Mouse (Mus musculus): Measurements from ENCODE around the gene Hivep3.

The Hivep3 gene

GRCm38 (mm10) chr4:119979238-119979829 lies 245.8 kb downstream of the Hivep3 start:
- DNase-seq = no peak

GRCm38 (mm10) chr4:119979918-119980317 lies 246.3 kb downstream of the Hivep3 start:
- DNase-seq = no peak

- no peak for DNase-seq
These were observed 247.6 kb downstream of the Hivep3 start for GRCm38 (mm10) chr4:119981047-119981720.

DNA sequence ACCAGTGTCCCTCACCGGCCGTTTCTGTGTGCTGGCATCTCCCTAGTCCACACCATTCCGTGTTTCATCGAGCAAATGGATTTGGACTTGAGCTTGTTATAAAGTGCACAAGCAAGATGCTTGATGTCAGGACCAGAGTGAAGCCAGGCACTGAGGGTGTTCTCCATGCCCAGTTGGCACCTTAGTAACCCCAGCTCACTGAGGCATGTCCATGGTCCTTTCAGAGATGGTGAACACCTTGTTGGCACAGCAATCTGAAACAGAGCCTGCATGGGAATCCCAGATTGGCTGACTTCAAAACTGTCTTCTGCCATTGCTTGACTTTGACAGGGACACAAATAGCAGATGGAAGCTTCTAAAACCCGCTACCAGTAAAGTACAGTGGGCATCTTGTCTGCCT lies 252.5 kb downstream of the Hivep3 start:
- peak in 1 of 2 experiments; percentile 47 for DNase-seq

- peak; percentile 87 to 89 for DNase-seq
These were observed 253.2 kb downstream of the Hivep3 start for GRCm38 (mm10) chr4:119986580-119987291.

GRCm38 (mm10) chr4:119987376-119988087 lies 253.9 kb downstream of the Hivep3 start:
- DNase-seq = no peak

DNA sequence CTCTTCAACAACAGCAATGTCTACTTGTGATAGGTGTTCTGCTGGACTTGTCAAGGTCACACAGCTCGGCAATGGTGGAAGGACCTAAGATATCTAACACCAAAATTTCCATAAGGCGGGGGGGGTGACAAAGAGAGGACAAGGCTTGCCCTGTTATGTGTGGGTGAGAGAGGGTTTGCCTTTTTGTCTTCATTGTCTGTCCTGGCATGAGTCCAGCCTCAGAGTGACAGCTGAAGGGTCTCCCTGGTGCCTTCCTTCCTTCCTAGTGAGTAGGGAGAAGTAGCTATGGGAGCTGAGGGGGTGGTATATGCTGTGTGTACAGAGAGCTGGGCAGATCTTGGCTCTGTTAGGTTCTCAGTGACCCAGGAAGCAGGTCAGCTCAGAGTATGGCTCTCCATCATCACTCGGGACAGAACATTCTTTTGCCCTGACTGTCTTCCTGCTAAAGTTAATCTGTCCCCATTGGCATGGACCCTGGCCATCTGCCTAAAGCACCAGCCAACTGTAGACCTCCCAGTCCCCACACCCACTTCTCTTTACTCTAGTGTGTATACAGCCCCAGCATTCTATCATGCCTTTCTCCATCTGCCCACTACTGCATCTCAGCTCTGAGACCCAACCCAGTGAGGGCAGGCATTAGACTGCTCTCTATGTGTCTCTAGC lies 255.6 kb downstream of the Hivep3 start:
- DNase-seq = no peak

GRCm38 (mm10) chr4:119990346-119990745 lies 256.8 kb downstream of the Hivep3 start:
- no peak for DNase-seq

DNA sequence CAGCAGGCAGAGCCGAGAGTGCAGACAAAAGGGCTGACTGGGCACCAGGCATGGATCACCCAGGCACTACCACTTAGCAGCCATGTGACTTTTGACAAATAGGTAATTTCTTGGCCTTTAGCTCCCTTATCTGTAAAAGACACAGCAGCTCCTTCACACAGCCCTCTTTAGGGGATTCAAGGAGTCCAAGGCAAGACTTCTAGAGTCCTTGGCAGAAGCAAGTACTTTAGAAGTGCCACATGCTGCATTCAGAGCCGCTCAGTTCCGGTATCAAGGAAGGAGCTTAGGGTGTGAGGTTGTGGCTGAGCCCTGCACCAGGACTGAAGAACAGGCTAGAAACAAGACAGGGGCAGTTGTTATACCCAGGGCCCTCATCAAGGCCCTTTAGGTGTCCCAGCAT lies 257.3 kb downstream of the Hivep3 start:
- no peak for DNase-seq

DNA sequence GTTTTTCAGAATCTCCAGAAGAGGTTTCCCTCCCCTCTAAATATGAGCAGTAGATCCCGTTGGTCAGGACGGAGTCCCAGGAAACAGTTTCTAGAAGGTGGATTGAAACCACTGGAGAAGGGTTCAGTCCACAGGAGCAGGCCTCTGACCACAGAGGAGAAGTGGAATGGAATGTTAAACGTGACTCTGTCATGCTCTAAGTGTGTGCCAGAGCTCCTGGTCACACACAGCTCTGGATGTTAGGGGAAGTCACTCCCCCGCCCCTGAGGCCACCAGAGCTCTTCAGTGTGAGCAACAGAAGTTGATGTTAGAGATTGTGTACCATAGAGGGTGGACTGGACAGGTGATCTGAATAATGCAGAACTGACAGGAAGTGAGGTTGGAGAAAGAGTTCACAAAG lies 258.2 kb downstream of the Hivep3 start:
- DNase-seq = no peak

GRCm38 (mm10) chr4:119996377-119996776 lies 262.8 kb downstream of the Hivep3 start:
- DNase-seq = no peak

- no peak for DNase-seq
These were observed 263.8 kb downstream of the Hivep3 start for GRCm38 (mm10) chr4:119997351-119997750.

DNA sequence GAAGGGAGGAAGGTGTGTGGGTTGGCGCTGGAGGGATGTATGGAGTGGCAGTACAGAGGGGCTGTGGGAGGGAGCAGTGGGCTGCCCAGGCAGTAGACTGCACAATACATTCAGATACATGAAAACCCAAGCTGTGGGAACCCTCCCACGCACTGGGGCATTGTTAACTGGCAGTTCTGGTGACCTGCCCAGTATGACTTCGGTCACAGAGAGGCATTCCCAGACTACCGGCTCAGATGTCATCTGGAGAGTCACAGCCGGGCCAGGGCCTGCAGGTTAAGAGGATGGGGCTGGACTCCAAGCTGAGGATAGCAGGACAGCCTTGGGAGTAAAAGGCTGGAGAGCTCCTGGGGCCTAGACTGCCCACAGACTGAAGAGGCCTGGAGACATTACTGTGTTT lies 265.3 kb downstream of the Hivep3 start:
- peak; percentile 58 to 63 for DNase-seq

DNA sequence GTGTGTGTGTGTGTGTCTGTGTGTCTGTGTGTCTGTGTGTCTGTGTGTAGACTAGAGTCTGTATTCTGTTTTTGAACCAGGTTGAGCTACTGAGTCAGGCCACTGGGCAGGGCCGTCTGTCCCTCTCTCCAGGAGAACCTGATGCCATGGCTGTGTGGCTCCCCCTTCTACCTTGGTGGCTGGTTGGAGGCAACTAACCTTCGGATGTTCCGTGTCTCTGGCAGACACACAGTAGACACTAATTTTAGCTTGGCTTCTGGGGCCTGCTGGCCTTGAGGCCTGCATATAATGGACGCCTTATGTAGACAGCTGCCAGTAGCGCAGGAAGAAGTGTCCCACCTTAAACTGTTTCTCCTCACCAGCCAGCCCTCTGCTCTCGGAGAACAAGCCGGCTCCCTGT lies 267.3 kb downstream of the Hivep3 start:
- DNase-seq = no peak

- DNase-seq = no peak
These were observed 269.4 kb downstream of the Hivep3 start for GRCm38 (mm10) chr4:120003006-120003405.

DNA sequence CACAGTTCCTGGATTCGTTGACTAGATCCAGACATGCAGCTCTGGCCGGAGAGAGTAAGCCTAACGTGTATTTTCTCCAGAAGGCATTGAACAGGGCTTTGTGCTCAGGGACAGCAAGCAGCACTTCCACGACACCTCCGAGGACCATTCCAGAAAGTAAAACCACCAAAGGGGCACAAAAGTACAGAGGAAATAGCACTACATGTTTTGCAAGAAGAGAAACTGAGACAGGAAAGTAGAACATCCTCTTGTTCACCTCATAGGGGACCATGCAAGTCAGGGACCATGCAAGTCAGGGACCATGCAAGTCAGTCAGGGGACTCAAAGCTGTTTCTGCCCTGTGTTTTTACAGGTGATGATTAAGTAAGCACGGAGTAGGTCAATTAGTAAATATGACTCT lies 272.5 kb downstream of the Hivep3 start:
- no peak for DNase-seq

DNA sequence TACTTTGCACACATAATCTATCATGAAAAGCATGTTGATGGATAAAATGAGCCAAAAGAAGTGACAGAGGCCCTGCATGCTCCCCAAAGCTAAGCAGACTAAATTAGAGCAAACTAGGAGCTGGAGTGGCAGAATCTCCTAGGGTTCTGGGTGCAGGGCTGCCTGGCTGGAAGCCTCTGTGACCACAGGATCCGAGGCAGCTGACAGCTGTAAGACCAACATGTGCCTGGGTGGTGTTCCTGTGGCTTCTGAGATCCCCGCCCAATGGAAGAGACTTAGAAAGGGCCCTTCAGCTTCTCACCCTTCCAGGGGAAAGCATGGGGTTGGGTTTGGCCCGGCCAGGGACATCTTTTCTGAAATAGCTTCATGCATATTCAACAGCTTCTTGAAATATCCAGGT lies 274.3 kb downstream of the Hivep3 start:
- DNase-seq = no peak

DNA sequence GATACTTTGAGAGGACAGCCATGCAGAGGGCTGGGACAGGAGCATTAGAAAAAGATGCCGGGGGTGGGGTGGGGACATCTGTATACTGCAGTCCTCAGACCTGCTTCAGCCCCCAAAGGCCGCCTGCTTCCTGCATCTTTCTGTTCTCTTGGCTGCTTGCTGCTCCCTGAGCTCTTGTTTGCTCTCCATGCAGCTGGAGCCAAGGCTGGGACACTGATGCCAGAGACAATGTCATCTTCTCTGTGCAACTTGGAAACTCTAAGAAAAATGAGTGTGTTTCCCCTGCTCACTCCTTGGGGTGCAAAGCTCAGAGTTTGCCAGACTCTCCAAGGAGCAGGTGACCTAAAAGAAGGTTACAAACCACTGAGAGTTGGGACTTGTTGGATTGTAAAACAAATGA lies 275.6 kb downstream of the Hivep3 start:
- DNase-seq = no peak

DNA sequence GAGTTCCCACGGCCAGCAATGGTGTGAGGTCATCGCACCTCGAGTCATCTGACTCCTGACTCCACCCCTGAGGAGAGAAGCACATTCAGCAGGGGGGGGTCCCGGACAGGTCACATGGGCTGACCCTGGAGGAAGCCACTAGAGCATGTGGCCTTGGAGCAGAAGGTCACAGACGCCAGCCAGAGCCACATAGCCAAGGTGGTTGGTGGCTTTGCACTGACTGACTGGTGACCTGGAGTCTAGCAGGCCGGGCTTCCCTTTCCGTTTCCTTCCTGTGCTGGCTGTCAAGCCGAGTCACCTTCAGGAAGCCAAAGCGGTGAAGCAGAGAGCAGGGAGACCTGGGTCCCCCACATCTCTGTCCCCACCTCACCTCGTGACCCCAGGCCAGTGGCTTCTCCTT lies 278.2 kb downstream of the Hivep3 start:
- DNase-seq = no peak

- DNase-seq = no peak
These were observed 279.3 kb downstream of the Hivep3 start for GRCm38 (mm10) chr4:120012891-120013290.

DNA sequence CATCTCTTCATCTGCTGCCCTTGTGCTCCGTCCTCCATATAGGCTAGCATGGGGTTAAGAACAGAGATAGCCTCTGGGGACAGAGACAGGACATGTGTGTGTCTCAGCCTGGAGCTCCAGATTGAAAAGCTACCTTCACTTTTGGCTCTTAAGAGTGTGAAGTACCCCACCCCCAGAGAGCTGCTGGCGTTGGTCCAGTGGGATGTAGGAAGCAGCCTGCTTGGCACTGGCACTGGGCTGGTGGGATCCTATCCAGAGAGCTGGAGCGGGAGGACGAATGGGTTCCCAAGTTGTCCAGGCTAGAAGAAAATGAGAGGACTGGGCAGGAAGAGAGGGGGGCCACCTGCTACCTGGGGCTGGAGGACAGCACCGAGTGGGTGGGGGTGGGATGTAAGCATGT lies 284.8 kb downstream of the Hivep3 start:
- DNase-seq = peak; percentile 65 to 79

- no peak for DNase-seq
These were observed 288.8 kb downstream of the Hivep3 start for GRCm38 (mm10) chr4:120022392-120022791.

Measured in cerebellum, postnatal 25 days (tissue).